Mouse (Mus musculus): ENCODE results near the gene Plxna4.

Plxna4 gene

GRCm38 (mm10) chr6:32202664-32203192 is 385.3 kb downstream of the Plxna4 start:
- Histone ChIP-seq H3K4me3 (replicated peaks; ENCODE audit: low read length) (no peak overlapping the region), H3K27me3 (ENCODE audit: insufficient read depth, low read length) (peaks cover 67% of the 10 kb centered on the region), H3K9me3 (ENCODE audit: low read length) (no peaks in the 10 kb centered on the region), H3K36me3 (ENCODE audit: insufficient read depth, low read length) (no peaks in the 10 kb centered on the region), H3K4me1 (replicated peaks; ENCODE audit: low read depth, low read length) (peaks cover 31% of the 10 kb centered on the region)
- TF ChIP-seq NANOG (IDR thresholded peaks at IDR 0.05; ENCODE audit: borderline replicate concordance, low read length) (no peak), CTCF (conservative IDR thresholded peaks at IDR 0.05; ENCODE audit: low read length) (no peak), POU5F1 (IDR thresholded peaks at IDR 0.05; ENCODE audit: borderline replicate concordance, low read length) (no peak; the same call in 1 of the 2 replicates)

DNA sequence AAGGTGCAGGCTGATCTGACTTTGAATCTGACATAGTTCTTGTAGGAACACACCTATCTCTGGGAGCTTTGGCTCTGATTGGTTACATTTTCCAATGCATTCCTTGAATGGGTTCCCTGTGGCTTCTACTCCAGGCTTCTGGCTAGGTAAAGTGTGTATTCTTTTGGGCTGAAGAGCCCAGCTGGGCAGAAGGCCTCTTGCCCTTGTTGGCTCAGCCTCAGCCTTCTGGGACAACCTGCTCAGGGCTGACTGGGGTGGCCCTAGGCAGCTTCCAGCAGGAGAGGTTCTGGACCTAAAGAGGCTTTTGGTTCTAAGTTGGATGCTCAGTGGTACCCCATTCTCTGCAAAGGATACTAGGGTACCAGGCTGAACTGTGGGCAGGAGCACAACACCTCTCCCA is 386.5 kb downstream of the Plxna4 start:
- Histone ChIP-seq H3K36me3 (ENCODE audit: insufficient read depth, low read length) (no peaks in the 10 kb centered on the region), H3K4me3 (replicated peaks; ENCODE audit: low read length) (no peak overlapping the region), H3K9me3 (ENCODE audit: low read length) (no peaks in the 10 kb centered on the region), H3K4me1 (replicated peaks; ENCODE audit: low read depth, low read length) (peaks cover 31% of the 10 kb centered on the region), H3K27me3 (ENCODE audit: insufficient read depth, low read length) (peaks cover 67% of the 10 kb centered on the region)
- TF ChIP-seq POU5F1 (IDR thresholded peaks at IDR 0.05; ENCODE audit: borderline replicate concordance, low read length), result no peak
- TF ChIP-seq CTCF (conservative IDR thresholded peaks at IDR 0.05; ENCODE audit: low read length), result no peak
- TF ChIP-seq NANOG (IDR thresholded peaks at IDR 0.05; ENCODE audit: borderline replicate concordance, low read length), result no peak

DNA sequence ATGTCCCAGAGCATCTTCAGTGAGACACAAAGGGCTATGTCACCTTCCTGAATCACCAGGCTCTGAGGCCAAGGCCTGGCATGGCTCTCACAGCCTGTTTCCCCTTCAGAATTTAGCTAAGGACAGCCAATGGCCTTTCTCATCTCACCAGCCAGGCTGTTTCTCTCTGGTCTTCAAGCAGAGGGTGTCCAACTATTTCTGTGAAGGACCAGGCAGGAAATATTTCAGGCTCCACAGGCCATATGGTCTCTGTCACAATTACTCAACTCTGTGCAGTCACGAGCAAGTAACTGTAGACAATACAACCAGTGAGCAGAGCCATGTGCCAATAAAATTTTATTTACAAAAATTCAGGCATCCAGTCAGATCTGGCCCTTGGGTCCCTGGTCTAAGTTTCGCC is 388.4 kb downstream of the Plxna4 start:
- no peak for TF ChIP-seq NANOG (IDR thresholded peaks at IDR 0.05; ENCODE audit: borderline replicate concordance, low read length)
- TF ChIP-seq POU5F1 (IDR thresholded peaks at IDR 0.05; ENCODE audit: borderline replicate concordance, low read length), result no peak
- TF ChIP-seq CTCF (conservative IDR thresholded peaks at IDR 0.05; ENCODE audit: low read length), result no peak
- H3K4me3 ChIP-seq (replicated peaks; ENCODE audit: low read length), result no peak overlapping the region
- H3K36me3 ChIP-seq (ENCODE audit: insufficient read depth, low read length), result no peaks in the 10 kb centered on the region

DNA sequence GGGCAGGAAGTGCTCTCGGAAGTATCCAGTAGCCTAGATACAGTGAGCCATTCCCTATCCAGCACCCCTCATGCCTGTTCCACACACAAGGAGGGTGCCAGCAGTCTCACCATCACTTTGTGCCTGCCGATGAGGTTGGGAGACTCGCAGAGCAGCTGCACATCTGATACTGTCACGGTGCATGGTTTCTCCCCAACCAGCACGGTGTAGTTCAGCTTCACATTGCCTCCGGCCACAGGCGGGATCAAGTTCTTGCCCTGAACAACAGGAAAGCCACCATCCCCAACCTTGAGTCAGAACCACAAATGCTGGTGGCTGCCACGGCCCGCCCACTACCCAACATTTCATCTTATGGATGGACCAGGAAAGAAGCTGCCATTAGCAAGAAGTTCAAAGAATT is 391.1 kb downstream of the Plxna4 start:
- Histone ChIP-seq H3K27me3 (ENCODE audit: insufficient read depth, low read length) (peaks cover 40% of the 10 kb centered on the region), H3K4me1 (replicated peaks; ENCODE audit: low read depth, low read length) (peaks cover 9% of the 10 kb centered on the region), H3K4me3 (replicated peaks; ENCODE audit: low read length) (no peak overlapping the region), H3K36me3 (ENCODE audit: insufficient read depth, low read length) (no peaks in the 10 kb centered on the region), H3K9me3 (ENCODE audit: low read length) (peaks cover 3% of the 10 kb centered on the region; the same call in 1 of the 2 replicates)
- no peak for TF ChIP-seq CTCF (conservative IDR thresholded peaks at IDR 0.05; ENCODE audit: low read length)
- no peak for TF ChIP-seq POU5F1 (IDR thresholded peaks at IDR 0.05; ENCODE audit: borderline replicate concordance, low read length)
- no peak for TF ChIP-seq NANOG (IDR thresholded peaks at IDR 0.05; ENCODE audit: borderline replicate concordance, low read length)

More for the DNA sequence above, 388.4 kb downstream of the Plxna4 start:
- H3K4me1 ChIP-seq (replicated peaks; ENCODE audit: low read depth, low read length), result peaks cover 31% of the 10 kb centered on the region
- no peaks in the 10 kb centered on the region for H3K9me3 ChIP-seq (ENCODE audit: low read length)
- peaks cover 55% of the 10 kb centered on the region for H3K27me3 ChIP-seq (ENCODE audit: insufficient read depth, low read length)

GRCm38 (mm10) chr6:32193046-32193445 is 394.9 kb downstream of the Plxna4 start:
- TF ChIP-seq NANOG (IDR thresholded peaks at IDR 0.05; ENCODE audit: borderline replicate concordance, low read length), result no peak
- no peak for TF ChIP-seq POU5F1 (IDR thresholded peaks at IDR 0.05; ENCODE audit: borderline replicate concordance, low read length)
- TF ChIP-seq CTCF (conservative IDR thresholded peaks at IDR 0.05; ENCODE audit: low read length), result no peak

GRCm38 (mm10) chr6:32184402-32184985 is 403.5 kb downstream of the Plxna4 start:
- Histone ChIP-seq H3K36me3 (ENCODE audit: insufficient read depth, low read length) (no peaks in the 10 kb centered on the region), H3K4me1 (replicated peaks; ENCODE audit: low read depth, low read length) (peaks cover 8% of the 10 kb centered on the region), H3K4me3 (replicated peaks; ENCODE audit: low read length) (no peak overlapping the region), H3K27me3 (ENCODE audit: insufficient read depth, low read length) (peaks cover 7% of the 10 kb centered on the region; the same call in 1 of the 2 replicates), H3K9me3 (ENCODE audit: low read length) (no peaks in the 10 kb centered on the region)
- TF ChIP-seq CTCF (conservative IDR thresholded peaks at IDR 0.05; ENCODE audit: low read length), result no peak
- no peak for TF ChIP-seq NANOG (IDR thresholded peaks at IDR 0.05; ENCODE audit: borderline replicate concordance, low read length)
- no peak for TF ChIP-seq POU5F1 (IDR thresholded peaks at IDR 0.05; ENCODE audit: borderline replicate concordance, low read length)

More at GRCm38 (mm10) chr6:32193046-32193445, 394.9 kb downstream of the Plxna4 start:
- no peaks in the 10 kb centered on the region for H3K36me3 ChIP-seq (ENCODE audit: insufficient read depth, low read length)
- H3K4me1 ChIP-seq (replicated peaks; ENCODE audit: low read depth, low read length), result no peaks in the 10 kb centered on the region
- H3K4me3 ChIP-seq (replicated peaks; ENCODE audit: low read length), result no peak overlapping the region
- peaks cover 5% of the 10 kb centered on the region; the same call in 1 of the 2 replicates for H3K27me3 ChIP-seq (ENCODE audit: insufficient read depth, low read length)
- H3K9me3 ChIP-seq (ENCODE audit: low read length), result peaks cover 5% of the 10 kb centered on the region; the same call in 1 of the 2 replicates

GRCm38 (mm10) chr6:32183651-32184185 is 404.3 kb downstream of the Plxna4 start:
- Histone ChIP-seq H3K27me3 (ENCODE audit: insufficient read depth, low read length) (peaks cover 7% of the 10 kb centered on the region; the same call in 1 of the 2 replicates), H3K4me1 (replicated peaks; ENCODE audit: low read depth, low read length) (peaks cover 8% of the 10 kb centered on the region), H3K9me3 (ENCODE audit: low read length) (no peaks in the 10 kb centered on the region), H3K36me3 (ENCODE audit: insufficient read depth, low read length) (no peaks in the 10 kb centered on the region), H3K4me3 (replicated peaks; ENCODE audit: low read length) (no peak overlapping the region)
- TF ChIP-seq NANOG (IDR thresholded peaks at IDR 0.05; ENCODE audit: borderline replicate concordance, low read length), result no peak
- no peak for TF ChIP-seq POU5F1 (IDR thresholded peaks at IDR 0.05; ENCODE audit: borderline replicate concordance, low read length)
- TF ChIP-seq CTCF (conservative IDR thresholded peaks at IDR 0.05; ENCODE audit: low read length), result no peak

- Histone ChIP-seq H3K36me3 (ENCODE audit: insufficient read depth, low read length) (no peaks in the 10 kb centered on the region), H3K4me3 (replicated peaks; ENCODE audit: low read length) (no peak overlapping the region), H3K9me3 (ENCODE audit: low read length) (peaks cover 15% of the 10 kb centered on the region), H3K4me1 (replicated peaks; ENCODE audit: low read depth, low read length) (peaks cover 8% of the 10 kb centered on the region), H3K27me3 (ENCODE audit: insufficient read depth, low read length) (peaks cover 7% of the 10 kb centered on the region)
- TF ChIP-seq NANOG (IDR thresholded peaks at IDR 0.05; ENCODE audit: borderline replicate concordance, low read length) (no peak), POU5F1 (IDR thresholded peaks at IDR 0.05; ENCODE audit: borderline replicate concordance, low read length) (no peak), CTCF (conservative IDR thresholded peaks at IDR 0.05; ENCODE audit: low read length) (no peak)
Observed at GRCm38 (mm10) chr6:32180012-32180358, 408.0 kb downstream of the Plxna4 start.

All from E14TG2a.4 (cell line).